Mouse (Mus musculus) testis, postnatal 10 days (tissue): ENCODE results near the gene Nfia.

Source experiments
- DNase-seq: peaks from one replicate; pipeline ENCODE4 v3.0.0; 2021; ENCODE audit warnings: low spot score

The Nfia gene

GRCm38 (mm10) chr4:98142879-98143436, 370.4 kb downstream of the Nfia start:
- DNase-seq, result no peak

- DNase-seq, result no peak
These were observed 378.0 kb downstream of the Nfia start for GRCm38 (mm10) chr4:98150576-98150975.

- no peak for DNase-seq
These were observed 385.4 kb downstream of the Nfia start for GRCm38 (mm10) chr4:98157921-98158320.

GRCm38 (mm10) chr4:98166379-98166778, 393.8 kb downstream of the Nfia start:
- no peak for DNase-seq
